Mouse (Mus musculus) spleen, adult 2 months (tissue): ENCODE measurements at regions not wholly inside any gene's neighbourhood (a gene's known extent, or its start where the extent isn't known, plus 50 kb on each side); places are given as distances from the start of the nearest gene placed in this dataset.

Experiments used
- CTCF ChIP-seq: fragments of 200-500 bp; IDR thresholded peaks from 2 replicates; pipeline ENCODE4 v1.5.1; 2011; ENCODE audit warnings: mild to moderate bottlenecking, inconsistent platforms; ENCODE audit not compliant: insufficient read depth, insufficient read length, insufficient replicate concordance; ENCODE audit errors: extremely low read depth
- POLR2A ChIP-seq: fragments of 200-500 bp; IDR thresholded peaks from 2 replicates; pipeline ENCODE4 v1.6.1; 2011; ENCODE audit warnings: low read depth, low read length, inconsistent platforms

DNA sequence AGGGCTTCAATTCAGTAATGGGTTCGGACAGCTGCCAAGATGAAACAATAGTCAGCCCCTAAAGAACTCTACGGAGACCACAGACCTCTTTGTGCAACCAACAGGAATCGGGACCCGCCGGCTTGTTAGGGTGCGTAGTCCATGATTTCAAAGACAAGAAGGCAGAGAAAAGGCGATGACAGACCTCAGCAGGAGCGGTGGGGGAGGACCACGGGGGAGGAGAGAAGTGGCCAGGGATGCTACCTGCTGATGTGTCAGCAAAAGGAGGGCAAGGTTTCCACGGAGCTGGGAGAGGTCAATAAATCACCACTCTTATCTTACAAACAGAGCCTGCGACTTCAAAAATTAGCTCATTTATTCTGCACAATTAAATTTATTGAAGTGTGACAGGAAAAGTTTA, 388.4 kb upstream of the Id4 start:
- TF ChIP-seq POLR2A (no peak), CTCF (no peak)
